Mouse (Mus musculus): ENCODE data around the gene Capns1.

DNA sequence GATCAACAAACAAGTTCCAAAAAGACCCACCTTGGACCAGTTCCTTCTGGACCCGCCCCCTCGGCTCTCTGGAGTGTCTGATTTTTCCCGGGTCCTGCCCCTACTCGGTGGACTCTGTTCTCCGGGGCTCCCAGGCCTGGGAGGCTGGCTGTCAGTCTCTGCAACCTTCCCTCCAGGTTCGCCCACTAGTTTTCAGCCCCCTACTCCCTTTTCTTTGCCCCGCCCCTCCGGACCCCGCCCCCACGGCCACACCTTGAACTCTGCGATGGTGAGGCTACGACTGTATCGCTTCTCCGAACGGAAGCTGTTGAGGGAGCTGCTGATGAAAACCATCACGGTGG lies 32.7 kb upstream of the Capns1 start:
- no peak for TF ChIP-seq CTCF (IDR thresholded peaks at IDR 0.05; ENCODE audit: low read depth)
- TF ChIP-seq EP300 (IDR thresholded peaks at IDR 0.05; ENCODE audit: low read depth) = no peak

Measured in heart, postnatal 0 days (tissue).